Mouse (Mus musculus) neutrophil, adult 5-6 weeks (primary cell): ENCODE data around the gene Tppp. TPM values are rescaled to one million over a fixed set of nuclear protein-coding genes. Genes with fewer than 3 reads are reported as not detected.

Experiments used
- ATAC-seq: fragments of 151-379, 151-347 bp; 2 replicates; pipeline ENCODE4 v1.8.0; 2017; ENCODE audit warnings: mild to moderate bottlenecking, moderate TSS enrichment; ENCODE audit not compliant: insufficient number of reproducible peaks, poor library complexity, low FRiP score, severe bottlenecking; ENCODE audit errors: extremely low read depth
- total RNA-seq: library from RNA; stranded (forward); fragments of 200-1000 nt; gene quantifications from 2 replicates; pipeline ENCODE4 v1.2.3, GENCODE M21; 2017

Tppp gene
- total RNA-seq, 1 experiment from 2014 or later = 5.2 TPM

- ATAC-seq = no peak
Observed at GRCm38 (mm10) chr13:74073369-74073768, 64.2 kb downstream of the Tppp start.

Other genes with a start within 250 kb of the Tppp start
- gene Nkd2, start 161.8 kb upstream of the Tppp start, total RNA-seq = 0.25 TPM in 1 of 2 replicates, not detected in the other
- 1.4 and 3.1 TPM in 2 replicates for gene Trip13, start 71.6 kb upstream of the Tppp start, total RNA-seq
- 120 and 136 TPM in 2 replicates for gene Brd9, start 71.6 kb upstream of the Tppp start, total RNA-seq
- gene Zdhhc11, start 45.6 kb upstream of the Tppp start, total RNA-seq = not detected in 2 replicates
- 8.1 and 9.6 TPM in 2 replicates for gene Cep72, start 52.9 kb downstream of the Tppp start, total RNA-seq
- not detected in 2 replicates for gene Slc9a3, start 112.0 kb downstream of the Tppp start, total RNA-seq
- 64.6 and 75.3 TPM in 2 replicates for gene Exoc3, start 199.3 kb downstream of the Tppp start, total RNA-seq